Mouse (Mus musculus) retina, postnatal 7 days (tissue): Measurements from ENCODE around the gene Pxdn.
A peak's percentile ranks its signal among the peaks of the same experiment; 100 is the strongest.

Experiments used
- DNase-seq: peaks from one replicate; pipeline ENCODE4 v3.0.0-alpha.2; 2012; ENCODE audit warnings: low read depth, low spot score

Pxdn gene

GRCm38 (mm10) chr12:30024264-30024825 is 86.9 kb downstream of the Pxdn start:
- DNase-seq, result no peak

GRCm38 (mm10) chr12:30027721-30028340 is 90.4 kb downstream of the Pxdn start:
- DNase-seq, result no peak

- no peak for DNase-seq
These were observed 91.7 kb downstream of the Pxdn start for GRCm38 (mm10) chr12:30029111-30029510.

GRCm38 (mm10) chr12:30030571-30030970 is 93.2 kb downstream of the Pxdn start:
- DNase-seq, result no peak

GRCm38 (mm10) chr12:30034681-30035080 is 97.3 kb downstream of the Pxdn start:
- DNase-seq, result no peak

GRCm38 (mm10) chr12:30035406-30035805 is 98.0 kb downstream of the Pxdn start:
- DNase-seq, result no peak

DNA sequence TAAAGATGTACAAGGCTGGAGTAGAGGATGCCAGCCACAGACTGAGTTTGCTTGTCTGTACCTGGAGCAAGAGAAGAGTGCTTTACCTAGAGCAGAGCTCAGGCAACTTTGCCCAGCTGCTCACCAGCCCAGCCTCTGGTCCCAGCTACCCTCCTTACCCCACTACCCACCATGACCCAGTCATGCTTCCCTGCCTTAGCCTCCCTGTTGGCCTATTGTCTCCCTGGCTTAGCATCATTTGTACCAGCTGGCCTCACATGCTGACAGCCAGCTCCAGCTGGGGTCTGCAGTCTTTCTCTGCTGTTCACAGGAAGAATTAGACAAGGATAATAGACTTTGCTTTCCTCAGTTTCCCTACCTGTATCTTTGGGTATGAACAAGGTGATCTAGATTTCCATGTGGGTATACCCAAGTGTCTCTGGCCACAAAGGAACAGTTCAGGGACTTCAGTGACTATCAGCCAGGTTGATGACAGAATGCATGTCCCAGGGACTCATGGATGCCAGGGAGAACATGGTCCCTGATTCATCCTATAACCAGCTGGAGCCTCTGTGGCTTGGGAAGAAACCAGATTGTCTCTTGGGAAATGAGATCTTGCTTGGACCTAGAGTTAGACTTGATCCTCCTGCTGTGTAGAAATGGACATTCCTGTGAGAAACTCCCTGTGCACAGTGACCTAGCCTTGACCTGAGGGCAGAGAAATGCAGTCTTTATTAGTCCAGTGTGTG is 98.6 kb downstream of the Pxdn start:
- DNase-seq, result no peak

- DNase-seq, result no peak
These were observed 99.2 kb downstream of the Pxdn start for GRCm38 (mm10) chr12:30036569-30037055.

DNA sequence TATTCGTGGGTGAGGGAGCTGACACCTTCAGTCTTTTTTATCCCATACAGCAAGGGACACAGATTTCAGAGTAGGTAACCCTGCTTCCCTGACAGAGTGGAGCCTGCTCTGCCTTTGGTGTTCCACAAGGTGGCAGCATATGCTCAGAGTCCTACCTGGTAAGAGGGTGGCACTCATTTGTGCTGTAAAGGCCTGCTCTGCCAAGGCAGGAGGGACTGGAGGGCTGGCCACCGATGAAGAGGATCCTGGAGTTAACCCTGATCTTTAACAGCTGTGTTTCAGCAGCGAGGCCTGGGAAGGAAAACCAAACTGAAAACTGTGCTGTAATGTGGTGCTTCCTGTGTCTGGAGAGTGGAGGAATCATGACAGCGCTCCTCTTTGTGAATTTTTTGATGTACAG is 102.2 kb downstream of the Pxdn start:
- DNase-seq, result no peak

DNA sequence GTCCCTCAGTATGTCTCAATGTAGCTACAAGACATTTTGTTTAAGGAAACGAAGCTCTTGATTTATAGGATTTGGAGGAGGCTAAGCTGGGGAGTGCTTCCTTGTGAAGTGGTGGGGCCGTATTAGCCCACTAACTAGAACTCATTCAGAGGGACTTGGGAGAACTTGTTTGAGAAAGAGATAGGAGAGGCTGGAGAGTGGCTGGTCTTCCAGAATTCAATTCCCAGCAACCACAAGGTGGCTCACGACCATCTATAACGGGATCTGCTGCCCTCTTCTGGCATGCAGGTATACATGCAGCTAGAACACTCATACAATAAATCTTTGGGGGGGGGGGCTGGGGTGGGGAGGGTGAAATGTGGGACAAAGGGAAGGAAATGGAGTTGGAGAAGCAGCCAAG is 102.7 kb downstream of the Pxdn start:
- peak; percentile 41 for DNase-seq

DNA sequence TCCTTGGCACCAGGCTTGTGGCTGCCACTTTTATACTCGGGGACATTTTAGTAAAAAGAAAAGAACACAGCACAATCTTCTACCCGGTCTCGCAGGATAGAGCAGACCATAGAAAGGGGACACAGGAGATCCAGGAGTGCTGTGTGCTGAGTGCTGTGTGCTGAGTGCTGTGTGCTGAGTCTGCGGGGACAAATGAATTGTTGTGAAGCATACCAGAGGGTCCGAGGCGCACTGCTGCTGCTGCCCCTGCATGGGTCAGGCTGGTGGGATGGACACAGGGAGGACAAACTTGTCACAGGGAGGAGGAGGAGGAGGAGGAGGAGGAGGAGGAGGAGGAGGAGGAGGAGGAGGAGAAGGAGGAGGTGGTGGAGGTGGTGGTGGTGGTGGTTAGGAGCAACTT is 111.4 kb downstream of the Pxdn start:
- DNase-seq, result no peak

DNA sequence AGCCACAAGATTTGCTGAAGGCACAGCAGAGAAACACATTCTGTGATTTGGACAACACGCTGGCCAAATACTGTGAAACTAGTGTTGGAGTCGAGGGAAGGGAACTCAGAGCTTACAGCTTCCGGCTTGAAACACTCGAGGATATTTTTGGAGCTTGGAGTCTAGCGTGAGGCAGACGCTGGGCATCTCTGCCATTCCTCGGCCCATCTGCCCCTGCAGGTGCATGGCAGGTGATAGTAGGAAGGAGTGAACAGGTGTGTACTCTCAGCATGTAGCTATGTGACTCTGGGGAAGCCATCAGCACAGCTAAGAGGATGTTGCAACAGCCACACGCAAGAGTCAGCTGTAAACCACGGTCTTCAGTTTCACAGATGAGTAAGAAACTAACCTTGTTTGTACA is 112.4 kb downstream of the Pxdn start:
- no peak for DNase-seq

- DNase-seq, result peak; percentile 49
These were observed 112.8 kb downstream of the Pxdn start for GRCm38 (mm10) chr12:30050235-30050634.

DNA sequence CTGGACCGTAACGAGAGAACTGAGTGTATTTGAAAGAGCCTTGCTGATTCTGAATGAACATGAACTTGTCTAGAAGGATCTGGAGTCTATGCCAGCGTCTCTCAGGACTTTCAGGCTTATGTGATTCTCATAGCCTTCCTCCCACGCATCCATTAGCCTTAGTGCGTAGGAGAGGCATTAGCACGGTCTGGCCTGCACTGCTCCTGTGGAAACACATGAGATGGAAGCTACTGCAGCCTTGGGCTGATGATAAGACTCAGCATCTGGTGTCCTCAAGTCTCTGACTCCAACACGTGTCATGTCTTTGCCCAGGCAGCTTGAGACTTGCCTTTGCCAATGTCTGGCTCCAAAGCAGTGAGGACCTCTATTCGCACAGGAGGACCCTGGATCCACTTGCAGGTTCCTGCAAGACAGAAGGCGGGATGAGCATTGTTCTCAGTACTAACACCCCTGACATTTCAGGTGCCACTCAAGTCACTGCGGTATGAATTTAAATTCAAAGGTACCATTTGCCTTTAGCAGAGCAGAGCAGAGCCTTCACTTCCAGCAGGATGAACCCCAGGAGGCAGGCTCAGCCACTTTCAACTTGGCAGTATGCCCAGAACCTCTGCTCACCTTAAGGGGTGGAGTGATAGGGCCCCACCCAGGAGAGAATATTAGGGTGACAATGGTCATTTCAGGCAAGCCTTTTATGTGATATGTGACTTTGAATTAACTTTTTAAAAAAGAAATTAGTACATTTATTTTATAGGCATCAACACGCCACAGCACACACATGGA is 117.5 kb downstream of the Pxdn start:
- no peak for DNase-seq

DNA sequence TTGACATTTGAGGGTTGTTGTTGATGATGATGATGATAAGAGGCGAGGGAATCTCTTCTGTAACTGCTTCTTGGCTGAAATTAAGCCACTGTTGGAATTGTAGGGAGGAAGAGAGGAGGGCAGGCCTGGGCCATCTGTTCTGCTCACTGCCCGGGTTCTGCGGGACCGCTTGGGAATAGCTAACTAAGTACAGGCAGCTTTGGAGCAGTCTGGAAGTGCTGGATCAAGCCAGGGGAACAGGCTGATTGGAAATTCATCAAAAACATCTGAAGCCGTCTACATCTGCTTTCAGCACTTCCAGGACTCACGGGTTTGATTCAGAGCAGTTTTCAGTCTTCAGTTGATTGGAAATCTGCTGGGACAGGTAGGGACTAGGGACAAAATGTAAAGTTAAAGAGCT is 120.6 kb downstream of the Pxdn start:
- no peak for DNase-seq

DNA sequence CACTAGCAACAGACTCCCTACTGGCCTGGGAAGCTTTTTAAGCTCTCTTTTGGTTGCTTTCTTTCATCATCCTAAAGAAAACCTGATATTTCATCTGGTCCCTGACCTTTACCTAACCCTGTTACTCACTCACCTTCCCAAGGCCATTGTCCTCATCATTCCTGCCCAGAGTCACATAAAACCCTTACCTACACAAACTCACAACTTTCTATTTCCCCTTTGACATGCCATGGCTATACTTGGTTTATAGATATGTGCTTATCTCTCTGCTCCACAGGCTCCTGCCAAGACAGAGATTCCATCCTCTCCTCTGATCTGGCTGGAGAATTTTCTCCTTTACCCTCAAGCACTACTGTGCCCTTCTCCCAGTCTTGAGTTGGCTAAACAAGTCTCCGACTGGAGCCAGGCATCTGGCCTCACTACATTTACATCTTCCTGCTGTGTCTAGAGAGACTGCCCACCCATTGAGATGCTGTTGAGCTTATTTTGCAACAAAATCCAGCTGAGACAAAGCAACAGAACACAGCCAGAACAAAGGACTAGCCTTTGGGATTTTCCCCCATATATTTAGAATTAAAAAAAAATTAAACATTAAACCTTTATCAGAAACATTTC is 124.2 kb downstream of the Pxdn start:
- no peak for DNase-seq

GRCm38 (mm10) chr12:30062118-30062505 is 124.7 kb downstream of the Pxdn start:
- DNase-seq, result no peak
